Mouse (Mus musculus): ENCODE measurements around the gene Igsf3. TPM values are rescaled to one million over a fixed set of nuclear protein-coding genes. Genes with fewer than 3 reads are reported as not detected.

Gene Igsf3
- total RNA-seq, 2 experiments from 2014 or later = 0.96 to 2.8 TPM

- ATAC-seq (replicated peaks; ENCODE audit: low FRiP score, poor library complexity, severe bottlenecking) = no peak
These were observed 59.6 kb downstream of the Igsf3 start for GRCm38 (mm10) chr3:101436469-101436868.

DNA sequence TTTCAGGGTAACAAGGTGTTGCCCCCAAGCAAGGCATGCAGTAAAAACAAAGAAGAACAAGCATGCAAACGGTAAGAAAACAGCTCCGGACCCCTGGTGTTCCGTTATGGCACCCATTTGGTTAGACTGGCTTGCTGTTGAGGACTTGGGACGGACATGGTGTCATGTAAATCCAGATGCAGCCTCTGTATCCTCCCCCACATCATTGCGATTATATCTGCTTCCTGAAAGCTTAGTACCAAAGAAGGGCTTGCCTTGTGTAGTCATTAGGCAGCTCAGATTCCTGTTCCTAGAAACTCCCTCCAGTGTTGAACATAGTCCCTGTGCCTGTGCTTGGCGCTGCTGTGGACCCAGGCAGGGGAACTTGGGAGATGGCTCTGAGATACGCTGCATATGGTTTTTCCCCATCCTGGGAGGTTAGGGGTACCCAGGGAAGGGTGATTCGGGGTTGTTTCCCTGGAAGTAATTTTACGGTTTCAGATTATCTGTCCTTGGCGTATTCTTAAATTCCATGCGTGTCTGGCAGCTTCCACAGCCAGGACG, 60.2 kb downstream of the Igsf3 start:
- ATAC-seq (replicated peaks; ENCODE audit: low FRiP score, poor library complexity, severe bottlenecking) = no peak

DNA sequence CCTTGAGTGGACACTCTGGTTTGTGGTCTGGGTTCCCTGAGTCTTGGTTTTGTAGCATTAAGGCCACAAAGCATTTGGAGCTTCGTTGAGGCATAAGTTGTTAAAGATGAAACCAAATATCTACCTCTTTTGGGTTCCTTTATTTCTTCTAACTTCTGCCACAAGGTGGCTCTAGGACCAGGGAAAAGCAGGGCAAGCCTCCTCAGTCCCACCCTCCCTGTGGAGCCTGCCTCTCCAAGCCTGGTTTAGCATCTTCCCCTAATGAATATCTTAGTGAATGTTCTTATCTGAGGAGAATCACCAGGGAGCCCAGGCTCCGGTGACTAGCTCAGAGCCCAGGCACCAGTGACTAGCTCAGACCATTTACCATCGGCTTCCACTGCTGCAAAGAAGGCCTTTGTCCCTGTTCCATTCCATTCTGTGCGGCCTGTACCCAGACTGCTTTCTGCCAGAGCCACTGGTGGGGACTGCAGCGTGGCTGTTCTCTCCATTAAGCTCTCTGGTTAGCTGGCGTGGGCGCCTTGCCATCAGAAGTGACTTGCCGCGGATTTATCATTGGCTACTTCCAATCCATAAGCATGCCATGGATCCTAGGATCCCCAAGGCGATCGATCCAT, 66.5 kb downstream of the Igsf3 start:
- no peak for ATAC-seq (replicated peaks; ENCODE audit: low FRiP score, poor library complexity, severe bottlenecking)

DNA sequence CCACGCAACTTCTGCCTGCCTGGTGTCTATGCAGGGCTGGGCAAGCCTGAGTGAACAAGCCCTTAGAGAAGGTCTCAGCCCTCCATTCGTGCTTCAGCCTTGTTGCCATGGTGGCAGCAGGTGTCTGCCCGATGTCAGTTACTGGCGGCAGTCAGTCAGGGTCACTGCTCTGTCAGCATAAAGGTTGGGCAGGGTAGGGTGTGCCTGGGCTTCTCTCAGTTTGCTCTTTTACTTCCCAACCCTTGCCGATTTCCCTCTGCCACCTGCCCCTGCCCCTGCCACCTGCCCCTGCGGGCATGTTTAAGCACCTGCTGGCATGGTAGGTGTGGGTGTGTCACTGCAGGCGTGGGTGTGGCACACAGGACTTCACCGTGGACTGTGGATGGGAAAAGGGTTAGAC, 67.6 kb downstream of the Igsf3 start:
- no peak for ATAC-seq (replicated peaks; ENCODE audit: low FRiP score, poor library complexity, severe bottlenecking)

GRCm38 (mm10) chr3:101447239-101447638, 70.4 kb downstream of the Igsf3 start:
- ATAC-seq (replicated peaks; ENCODE audit: low FRiP score, poor library complexity, severe bottlenecking) = no peak

DNA sequence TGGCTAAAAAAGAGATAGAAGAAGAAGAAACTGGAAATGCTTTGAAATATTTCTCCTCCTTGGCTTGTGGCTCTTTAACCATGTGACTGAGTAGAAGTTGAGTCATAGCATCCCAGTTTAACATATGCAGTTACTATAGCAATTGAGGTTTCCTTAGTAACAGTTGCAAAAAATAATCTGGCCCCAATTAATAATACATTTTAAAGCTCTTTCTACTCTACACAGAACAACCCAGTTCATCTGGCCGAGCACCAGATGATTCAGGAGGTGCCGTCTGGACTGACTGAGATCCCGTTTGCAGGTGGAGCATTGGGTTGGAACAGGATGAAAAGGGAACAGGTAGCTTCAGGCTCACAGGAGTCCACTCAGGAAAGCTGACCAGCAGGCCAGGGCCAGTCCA, 71.9 kb downstream of the Igsf3 start:
- ATAC-seq (replicated peaks; ENCODE audit: low FRiP score, poor library complexity, severe bottlenecking) = no peak

GRCm38 (mm10) chr3:101450811-101451428, 74.0 kb downstream of the Igsf3 start:
- ATAC-seq (replicated peaks; ENCODE audit: low FRiP score, poor library complexity, severe bottlenecking) = no peak

DNA sequence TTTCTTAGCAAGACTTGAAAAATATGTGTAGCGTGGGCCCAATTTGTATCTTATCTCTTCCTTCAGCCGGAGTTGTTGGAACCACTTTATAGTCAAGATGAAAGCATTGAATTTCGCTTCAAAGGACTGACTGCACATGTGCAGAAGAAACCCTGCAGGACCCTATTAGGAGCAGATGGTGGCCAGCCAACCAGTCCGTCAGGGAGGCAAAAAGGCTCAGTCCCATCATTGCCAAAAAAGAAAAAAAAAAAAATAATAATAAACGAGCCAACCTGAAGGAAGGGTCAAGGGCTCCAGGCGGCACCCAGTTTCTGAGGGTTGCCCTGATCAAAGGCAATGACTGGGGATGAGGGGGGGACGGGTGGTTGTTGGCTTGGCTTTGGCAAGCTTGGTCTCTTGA, 83.7 kb downstream of the Igsf3 start:
- no peak for ATAC-seq (replicated peaks; ENCODE audit: low FRiP score, poor library complexity, severe bottlenecking)

- ATAC-seq (replicated peaks; ENCODE audit: low FRiP score, poor library complexity, severe bottlenecking) = no peak
These were observed 84.2 kb downstream of the Igsf3 start for GRCm38 (mm10) chr3:101461046-101461445.

- ATAC-seq (replicated peaks; ENCODE audit: low FRiP score, poor library complexity, severe bottlenecking) = no peak
These were observed 84.9 kb downstream of the Igsf3 start for GRCm38 (mm10) chr3:101461816-101462215.

GRCm38 (mm10) chr3:101462294-101462693, 85.4 kb downstream of the Igsf3 start:
- peak; percentile 21; the same call in 1 of the 2 replicates for ATAC-seq (replicated peaks; ENCODE audit: low FRiP score, poor library complexity, severe bottlenecking)

DNA sequence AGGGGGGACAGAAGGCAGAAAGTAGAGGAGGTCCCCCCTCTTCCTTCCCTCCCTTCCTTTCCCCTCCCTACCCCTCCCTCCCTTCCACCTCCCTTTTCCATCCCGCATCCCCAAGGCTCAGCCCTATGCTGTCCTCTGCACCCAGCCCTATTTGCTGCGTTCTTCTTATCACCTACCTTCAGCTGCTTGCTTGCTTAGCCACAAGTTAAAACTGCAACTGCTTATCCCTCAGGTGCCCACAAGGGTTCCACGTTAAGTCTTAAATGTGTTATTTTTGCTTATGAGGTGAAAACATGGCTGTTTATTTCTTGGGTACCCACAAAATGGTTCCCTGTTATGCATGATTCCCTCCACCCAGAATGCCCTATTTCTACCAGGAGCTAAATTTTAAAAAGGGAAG, 86.6 kb downstream of the Igsf3 start:
- ATAC-seq (replicated peaks; ENCODE audit: low FRiP score, poor library complexity, severe bottlenecking) = peak; percentile 85

DNA sequence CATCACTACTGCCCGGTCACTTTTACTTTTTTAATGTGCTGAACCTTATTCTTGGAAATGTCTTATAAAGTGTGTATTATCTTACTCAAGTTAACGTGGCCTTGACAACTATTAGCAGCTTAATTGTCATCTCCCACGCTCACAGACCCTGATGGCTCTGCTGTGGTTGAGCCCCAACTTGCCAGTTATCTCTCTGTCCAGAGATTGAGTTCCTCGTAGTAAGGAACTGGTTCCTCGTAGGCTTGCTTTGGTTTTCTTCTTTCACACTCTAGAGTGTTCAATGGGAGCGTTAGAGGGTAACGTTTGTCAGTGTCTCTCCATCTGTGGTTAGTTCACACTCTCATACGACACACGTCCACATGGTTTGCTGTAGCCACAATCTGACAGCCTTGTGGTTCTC, 92.8 kb downstream of the Igsf3 start:
- ATAC-seq (replicated peaks; ENCODE audit: low FRiP score, poor library complexity, severe bottlenecking) = no peak

GRCm38 (mm10) chr3:101471881-101472280, 95.0 kb downstream of the Igsf3 start:
- no peak for ATAC-seq (replicated peaks; ENCODE audit: low FRiP score, poor library complexity, severe bottlenecking)

DNA sequence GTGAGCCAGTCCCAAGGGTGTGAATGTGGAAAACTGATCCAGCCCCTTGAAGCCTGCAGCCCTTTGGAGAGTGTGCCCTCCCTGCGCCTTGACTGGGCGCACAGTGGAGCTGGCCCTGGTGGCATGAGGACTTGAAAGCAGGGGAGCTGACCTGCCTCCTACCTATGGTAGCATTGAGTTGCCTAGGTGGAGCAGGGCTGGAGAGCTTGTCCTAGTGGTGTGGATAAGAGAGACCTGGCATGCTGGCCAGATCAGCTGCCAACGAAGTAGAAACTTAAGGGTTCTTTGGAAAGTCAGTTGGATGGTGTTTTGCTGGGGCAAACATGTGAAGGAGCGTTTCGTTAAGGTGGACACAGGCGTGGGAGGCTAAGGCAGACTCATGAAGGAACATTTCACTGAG, 105.1 kb downstream of the Igsf3 start:
- no peak for ATAC-seq (replicated peaks; ENCODE audit: low FRiP score, poor library complexity, severe bottlenecking)

DNA sequence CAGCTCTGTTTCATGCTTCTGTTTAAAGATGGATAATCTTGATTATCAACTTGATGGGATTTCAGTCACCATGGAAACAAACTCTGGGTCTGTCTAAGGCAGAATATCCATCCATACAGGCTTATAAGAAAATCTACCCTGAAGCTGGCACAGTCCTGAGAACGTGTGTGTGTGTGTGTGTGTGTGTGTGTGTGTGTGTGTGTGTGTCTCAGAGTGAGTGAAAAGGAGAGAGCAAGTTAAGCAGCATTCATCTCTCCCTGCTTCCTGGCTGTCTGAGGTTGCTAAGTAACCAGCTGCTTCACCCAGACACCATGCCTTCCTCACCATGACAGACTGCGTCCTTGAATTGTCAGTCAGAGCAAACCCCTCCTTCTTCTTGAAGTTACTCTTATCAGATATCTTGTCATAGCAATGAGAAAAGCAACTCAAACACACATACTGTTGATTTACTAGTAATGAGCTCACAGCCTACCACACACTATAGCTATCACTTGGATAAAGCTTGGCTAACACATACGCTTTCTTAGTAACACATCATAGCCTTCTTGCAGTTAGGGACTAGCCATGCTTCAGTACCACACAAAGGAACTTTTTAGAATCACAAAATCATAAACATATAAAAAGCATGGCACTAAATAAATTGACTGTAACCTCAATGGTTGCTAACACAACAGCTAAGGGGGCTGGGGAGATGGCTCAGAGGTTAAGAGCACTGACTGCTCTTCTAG, 106.5 kb downstream of the Igsf3 start:
- no peak for ATAC-seq (replicated peaks; ENCODE audit: low FRiP score, poor library complexity, severe bottlenecking)

DNA sequence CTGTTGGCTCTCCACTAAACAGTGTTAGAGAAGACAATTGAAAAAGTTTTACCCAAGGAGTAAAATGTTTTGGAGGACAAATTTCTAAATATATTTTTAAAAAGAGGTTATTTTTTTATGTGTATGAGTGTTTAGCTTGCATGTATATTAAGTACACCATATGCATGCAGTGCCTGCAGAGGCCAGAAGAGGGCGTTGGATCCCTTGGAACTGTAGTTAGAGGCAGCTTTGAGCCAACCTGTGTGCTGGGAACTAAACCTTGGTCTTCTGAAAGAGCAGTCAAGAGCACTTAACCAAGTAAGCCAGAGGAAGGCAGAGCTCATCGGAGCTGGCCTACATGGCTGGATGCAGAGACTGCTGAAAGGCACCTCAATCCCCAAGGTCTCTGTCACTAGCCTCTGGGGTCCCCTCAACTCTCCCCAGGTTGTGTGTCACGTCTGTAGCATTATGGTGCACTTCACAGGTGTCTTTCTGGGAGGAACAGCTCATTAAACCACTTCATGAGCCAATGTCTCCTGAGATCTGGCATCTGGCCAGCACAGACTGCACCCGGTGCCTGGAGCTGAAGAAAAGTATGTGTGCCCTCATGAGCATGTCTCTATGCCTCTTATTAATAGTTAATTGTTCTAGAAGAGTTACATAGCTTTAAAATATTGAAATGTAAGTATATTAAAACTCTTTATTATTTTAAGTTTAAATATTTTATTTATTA, 109.3 kb downstream of the Igsf3 start:
- ATAC-seq (replicated peaks; ENCODE audit: low FRiP score, poor library complexity, severe bottlenecking) = no peak

DNA sequence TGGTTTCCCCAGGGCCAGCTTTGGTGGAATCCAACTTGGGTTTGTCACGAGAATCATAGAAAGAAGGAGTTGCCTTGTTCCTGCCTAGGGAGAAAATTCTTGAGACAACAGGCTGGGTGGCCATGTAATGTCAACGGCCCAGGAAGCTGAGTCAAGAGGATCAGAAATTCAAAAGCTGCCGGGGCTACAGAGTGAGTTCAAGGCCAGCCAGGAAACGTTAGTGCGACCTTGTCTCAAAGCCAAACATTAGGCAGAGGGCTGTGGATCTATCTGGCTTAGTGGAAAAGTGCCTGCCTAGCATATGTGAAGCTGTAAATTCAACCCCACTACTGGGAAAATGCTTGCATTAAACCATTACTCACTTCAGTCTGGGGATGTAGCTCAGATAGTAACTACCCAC, 110.6 kb downstream of the Igsf3 start:
- no peak for ATAC-seq (replicated peaks; ENCODE audit: low FRiP score, poor library complexity, severe bottlenecking)

DNA sequence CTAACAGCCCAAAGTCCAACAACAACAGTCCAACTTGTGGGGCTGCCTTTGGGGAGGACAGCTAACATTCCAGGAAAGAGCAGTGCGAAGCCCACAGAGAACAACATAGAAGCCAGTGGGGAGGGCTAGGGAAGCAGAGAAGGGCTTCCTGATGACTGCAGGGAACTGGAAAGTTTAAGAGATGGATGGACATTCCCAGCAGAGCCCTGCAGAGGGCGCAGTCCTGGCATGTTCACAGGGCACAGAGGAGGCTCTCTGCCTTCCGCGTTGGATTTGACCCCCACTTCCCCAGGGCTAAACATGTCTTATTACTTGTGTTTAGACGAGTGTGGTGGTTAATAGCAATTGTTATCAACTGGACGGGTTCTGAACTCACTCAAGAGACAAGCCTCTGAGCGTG, 111.3 kb downstream of the Igsf3 start:
- no peak for ATAC-seq (replicated peaks; ENCODE audit: low FRiP score, poor library complexity, severe bottlenecking)

- no peak for ATAC-seq (replicated peaks; ENCODE audit: low FRiP score, poor library complexity, severe bottlenecking)
These were observed 113.6 kb downstream of the Igsf3 start for GRCm38 (mm10) chr3:101490515-101490914.
